ENCODE assay signal across 8 mouse cellular contexts in the genomic region with DNA sequence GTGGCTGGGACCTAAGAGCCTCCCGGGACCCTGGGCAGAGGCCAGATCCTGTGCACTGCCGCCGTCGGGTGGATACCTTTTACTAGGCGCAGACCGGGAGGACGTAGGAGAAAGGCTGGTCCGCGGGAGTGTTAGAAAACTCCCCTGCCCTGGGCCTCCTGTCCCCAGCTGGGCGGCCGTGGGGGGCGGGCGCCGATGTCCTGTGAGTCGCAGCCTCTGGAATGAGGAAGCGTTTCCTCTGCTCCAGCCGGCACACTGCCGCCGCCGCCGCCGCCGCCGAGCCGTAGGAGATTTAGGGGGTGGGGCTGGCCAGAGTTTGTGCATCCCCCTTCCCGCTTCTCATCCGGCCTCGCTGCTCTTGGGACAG. TPM values are rescaled to one million over a fixed set of nuclear protein-coding genes. Genes with fewer than 3 reads are reported as not detected.
DNase-seq lines count a peak whose midpoint lies in the region; ATAC-seq and TF ChIP-seq lines count a peak whose summit lies in the region.

No protein-coding gene starts in this region.

- under 1% methylated on average over 28 of the region's 28 CpGs for WGBS in intestine, embryonic 15.5 days
- under 1% methylated on average over 28 of the region's 28 CpGs for whole genome bisulfite sequencing in liver, embryonic 14.5 days (ENCODE audit: insufficient replicate concordance)
- 0% methylated on average over 28 of the region's 28 CpGs for WGBS in neural tube, embryonic 11.5 days

- H3K27ac ChIP-seq in intestine, embryonic 15.5 days = peak overlapping the region; percentile 97
- H3K27ac ChIP-seq in liver, embryonic 14.5 days = peak overlapping the region; percentile 40
- peak overlapping the region; percentile 81 for H3K27ac ChIP-seq in neural tube, embryonic 11.5 days (ENCODE audit: low read depth, low read length)

- no peak for TF ChIP-seq CTCF in liver, embryonic 14.5 days (IDR thresholded peaks at IDR 0.05; ENCODE audit: low read depth)

- peak overlapping the region; percentile 94 for H3K4me3 ChIP-seq in intestine, embryonic 15.5 days (replicated peaks)
- H3K4me3 ChIP-seq in liver, embryonic 14.5 days (ENCODE audit: insufficient read depth in 1 of 2, low read depth in 2 of 2, low read length in 2 of 2) = peak overlapping the region; percentile 89 to 95
- H3K4me3 ChIP-seq in neural tube, embryonic 11.5 days (ENCODE audit: low read depth, low read length) = peak overlapping the region; percentile 92

- peak overlapping the region; percentile 78 for H3K9ac ChIP-seq in intestine, embryonic 15.5 days
- peak overlapping the region; percentile 74 for H3K9ac ChIP-seq in liver, embryonic 14.5 days (replicated peaks)
- H3K9ac ChIP-seq in neural tube, embryonic 11.5 days (ENCODE audit: low read length) = peak overlapping the region; percentile 79

- peak; percentile 67 for ATAC-seq in granulocyte monocyte progenitor cell, adult 5-6 weeks (replicated peaks; ENCODE audit: poor library complexity, severe bottlenecking)
- ATAC-seq in intestine, embryonic 15.5 days = peak; percentile 86
- ATAC-seq in liver, embryonic 14.5 days (ENCODE audit: insufficient read depth) = peak; percentile 46
- peak; percentile 61 for ATAC-seq in neural tube, embryonic 11.5 days (ENCODE audit: insufficient read depth, low FRiP score, low TSS enrichment)

- TF ChIP-seq EP300 in liver, embryonic 14.5 days (IDR thresholded peaks at IDR 0.05; ENCODE audit: low read depth) = no peak

- H3K27me3 ChIP-seq in intestine, embryonic 15.5 days (replicated peaks) = no peaks in the 10 kb centered on the region
- no peaks in the 10 kb centered on the region for H3K27me3 ChIP-seq in liver, embryonic 14.5 days (ENCODE audit: control insufficient read depth, insufficient read depth, low read length)
- H3K27me3 ChIP-seq in neural tube, embryonic 11.5 days (ENCODE audit: control insufficient read depth, insufficient read depth, low read length) = no peaks in the 10 kb centered on the region

- DNase-seq in layer of hippocampus, adult 9-11 months = peak; percentile 36
- no peak for DNase-seq in layer of hippocampus, adult 18-20 months (ENCODE audit: low spot score in 2 of 2)
- peak; percentile 87 for DNase-seq in embryo, embryonic 11 days
- DNase-seq in liver, embryonic 14.5 days (ENCODE audit: low read depth in 3 of 3, low spot score in 3 of 3) = no peak
- peak; percentile 83 for DNase-seq in neural tube, embryonic 11.5 days (ENCODE audit: low spot score)
- DNase-seq in urinary bladder, adult 18-20 months (ENCODE audit: low spot score in 2 of 2) = peak; percentile 77 to 85

- H3K4me2 ChIP-seq in intestine, embryonic 15.5 days (replicated peaks) = peak overlapping the region; percentile 76
- H3K4me2 ChIP-seq in liver, embryonic 14.5 days (ENCODE audit: low read depth) = peak overlapping the region; percentile 80
- peak overlapping the region; percentile 52 for H3K4me2 ChIP-seq in neural tube, embryonic 11.5 days (ENCODE audit: low read depth)

- H3K9me3 ChIP-seq in intestine, embryonic 15.5 days = no peaks in the 10 kb centered on the region
- H3K9me3 ChIP-seq in liver, embryonic 14.5 days (ENCODE audit: control insufficient read depth, low read length) = no peaks in the 10 kb centered on the region
- no peaks in the 10 kb centered on the region for H3K9me3 ChIP-seq in neural tube, embryonic 11.5 days (ENCODE audit: control insufficient read depth, low read length)

- H3K4me1 ChIP-seq in intestine, embryonic 15.5 days (replicated peaks) = peaks cover 28% of the 10 kb centered on the region
- H3K4me1 ChIP-seq in liver, embryonic 14.5 days (replicated peaks; ENCODE audit: control insufficient read depth in 2 of 2, insufficient read depth in 2 of 2, low read length in 1 of 2) = peaks cover 13 to 17% of the 10 kb centered on the region in 2 experiments
- H3K4me1 ChIP-seq in neural tube, embryonic 11.5 days (ENCODE audit: control insufficient read depth, insufficient read depth, low read length) = peaks cover 12% of the 10 kb centered on the region

- peaks cover 8% of the 10 kb centered on the region; the same call in 1 of the 2 replicates for H3K36me3 ChIP-seq in intestine, embryonic 15.5 days
- H3K36me3 ChIP-seq in liver, embryonic 14.5 days (replicated peaks; ENCODE audit: control insufficient read depth, insufficient read depth, low read depth) = peaks cover 2% of the 10 kb centered on the region; the same call in 1 of the 2 replicates
- H3K36me3 ChIP-seq in neural tube, embryonic 11.5 days (ENCODE audit: control insufficient read depth, insufficient read depth, low read length) = peaks cover 3% of the 10 kb centered on the region; the same call in 1 of the 2 replicates

RNA-seq across cellular contexts. Expression of a gene that starts 0.6 kb away (rescaled TPM):
- total RNA-seq in layer of hippocampus, adult 18-20 months (2021) = 1 to 10 TPM; 8.6 to 8.7 TPM
- total RNA-seq in granulocyte monocyte progenitor cell, adult 5-6 weeks (2014; fragmentation: Nextera tagmentation) = 10.4 and 19.9 TPM in 2 replicates
- 6.3 and 11.7 TPM in 2 replicates for total RNA-seq in granulocyte monocyte progenitor cell, adult 5-6 weeks (2017)
- 208 and 212 TPM in 2 replicates for polyA plus RNA-seq in intestine, embryonic 15.5 days (2015; fragmentation: Nextera tagmentation; extraction: Ambion mirVana)
- polyA plus RNA-seq in liver, embryonic 14.5 days (2012; rRNA removed) = 10.8 and 11.6 TPM in 2 replicates
- 25.8 and 26.7 TPM in 2 replicates for polyA plus RNA-seq in liver, embryonic 14.5 days (2014; fragmentation: Nextera tagmentation; extraction: Ambion mirVana)
- 225 and 227 TPM in 2 replicates for polyA plus RNA-seq in neural tube, embryonic 11.5 days (2014; fragmentation: Nextera tagmentation; extraction: Ambion mirVana)

RNA-seq across cellular contexts. Expression of a gene that starts 0.7 kb away (rescaled TPM):
- total RNA-seq in layer of hippocampus, adult 18-20 months (2021) = 10 to 100 TPM; 51.6 to 52.4 TPM
- 71.0 and 77.9 TPM in 2 replicates for total RNA-seq in granulocyte monocyte progenitor cell, adult 5-6 weeks (2014; fragmentation: Nextera tagmentation)
- total RNA-seq in granulocyte monocyte progenitor cell, adult 5-6 weeks (2017) = 50.7 and 76.5 TPM in 2 replicates
- polyA plus RNA-seq in intestine, embryonic 15.5 days (2015; fragmentation: Nextera tagmentation; extraction: Ambion mirVana) = 118 and 126 TPM in 2 replicates
- 38.3 and 40.1 TPM in 2 replicates for polyA plus RNA-seq in liver, embryonic 14.5 days (2012; rRNA removed)
- 80.3 and 83.7 TPM in 2 replicates for polyA plus RNA-seq in liver, embryonic 14.5 days (2014; fragmentation: Nextera tagmentation; extraction: Ambion mirVana)
- 119 and 131 TPM in 2 replicates for polyA plus RNA-seq in neural tube, embryonic 11.5 days (2014; fragmentation: Nextera tagmentation; extraction: Ambion mirVana)

RNA-seq across cellular contexts. Expression of a gene that starts 17.3 kb away (rescaled TPM):
- total RNA-seq in layer of hippocampus, adult 18-20 months (2021) = 1 to 10 TPM; 1.4 to 2.5 TPM
- not detected in 2 replicates for total RNA-seq in granulocyte monocyte progenitor cell, adult 5-6 weeks (2014; fragmentation: Nextera tagmentation)
- not detected in 2 replicates for total RNA-seq in granulocyte monocyte progenitor cell, adult 5-6 weeks (2017)
- polyA plus RNA-seq in intestine, embryonic 15.5 days (2015; fragmentation: Nextera tagmentation; extraction: Ambion mirVana) = 0.09 TPM in 1 of 2 replicates, not detected in the other
- polyA plus RNA-seq in liver, embryonic 14.5 days (2012; rRNA removed) = 0.05 and 0.08 TPM in 2 replicates
- polyA plus RNA-seq in liver, embryonic 14.5 days (2014; fragmentation: Nextera tagmentation; extraction: Ambion mirVana) = 0.15 and 0.16 TPM in 2 replicates
- polyA plus RNA-seq in neural tube, embryonic 11.5 days (2014; fragmentation: Nextera tagmentation; extraction: Ambion mirVana) = 0.31 and 0.51 TPM in 2 replicates

RNA-seq across cellular contexts. Expression of a gene that starts 21.4 kb away (rescaled TPM):
- 10 to 100 TPM; 21.1 to 22.1 TPM for total RNA-seq in layer of hippocampus, adult 18-20 months (2021)
- total RNA-seq in granulocyte monocyte progenitor cell, adult 5-6 weeks (2014; fragmentation: Nextera tagmentation) = 24.7 and 26.8 TPM in 2 replicates
- 15.6 and 17.5 TPM in 2 replicates for total RNA-seq in granulocyte monocyte progenitor cell, adult 5-6 weeks (2017)
- polyA plus RNA-seq in intestine, embryonic 15.5 days (2015; fragmentation: Nextera tagmentation; extraction: Ambion mirVana) = 23.8 and 25.1 TPM in 2 replicates
- polyA plus RNA-seq in liver, embryonic 14.5 days (2012; rRNA removed) = 4.5 and 5.3 TPM in 2 replicates
- polyA plus RNA-seq in liver, embryonic 14.5 days (2014; fragmentation: Nextera tagmentation; extraction: Ambion mirVana) = 4.8 and 6.8 TPM in 2 replicates
- 21.3 TPM in 2 replicates for polyA plus RNA-seq in neural tube, embryonic 11.5 days (2014; fragmentation: Nextera tagmentation; extraction: Ambion mirVana)

RNA-seq across cellular contexts. Expression of a gene that starts 21.8 kb away (rescaled TPM):
- total RNA-seq in layer of hippocampus, adult 18-20 months (2021) = 1 to 10 TPM; 3.7 to 4.0 TPM
- 1.8 and 1.9 TPM in 2 replicates for total RNA-seq in granulocyte monocyte progenitor cell, adult 5-6 weeks (2014; fragmentation: Nextera tagmentation)
- 1.8 and 3.1 TPM in 2 replicates for total RNA-seq in granulocyte monocyte progenitor cell, adult 5-6 weeks (2017)
- 6.2 and 8.1 TPM in 2 replicates for polyA plus RNA-seq in intestine, embryonic 15.5 days (2015; fragmentation: Nextera tagmentation; extraction: Ambion mirVana)
- polyA plus RNA-seq in liver, embryonic 14.5 days (2012; rRNA removed) = 1.6 and 2.0 TPM in 2 replicates
- polyA plus RNA-seq in liver, embryonic 14.5 days (2014; fragmentation: Nextera tagmentation; extraction: Ambion mirVana) = 1.5 and 2.4 TPM in 2 replicates
- polyA plus RNA-seq in neural tube, embryonic 11.5 days (2014; fragmentation: Nextera tagmentation; extraction: Ambion mirVana) = 0.73 and 1.6 TPM in 2 replicates

Comparison
In these comparisons a context has a peak if more than half of its experiments do, and no peak if none do; other contexts are left out.
1. DNase-seq: peak in layer of hippocampus, adult 9-11 months (single experiment), embryo, embryonic 11 days (single experiment), neural tube, embryonic 11.5 days (single experiment) and urinary bladder, adult 18-20 months (2 of 2); none in layer of hippocampus, adult 18-20 months (0 of 2) and liver, embryonic 14.5 days (0 of 3).
2. H3K27ac ChIP-seq: peak in every context shown above with its lines; median percentile 97 in intestine, embryonic 15.5 days; 81 in neural tube, embryonic 11.5 days; 40 in liver, embryonic 14.5 days.
3. Peak in every context shown above with its lines, with median percentiles within 50 percentile points of each other: ATAC-seq, H3K4me2 ChIP-seq, H3K4me3 ChIP-seq and H3K9ac ChIP-seq.